Mouse (Mus musculus) 416B (cell line): ENCODE results near the gene Adam1a.

Source experiments
- DNase-seq: peaks from one replicate; pipeline ENCODE4 v3.0.0; 2011; ENCODE audit warnings: low read depth

Adam1a gene

GRCm38 (mm10) chr5:121544910-121545792 lies at the start of gene Adam1a, which contains the start of gene Gm42878:
TSS of gene Adam1a (minus strand) at chr5:121545482.
TSS of gene Gm42878 (minus strand) at chr5:121545482.
- DNase-seq = peak; percentile 17

- DNase-seq = peak; percentile 23
Measured at GRCm38 (mm10) chr5:121594714-121595313, 49.5 kb upstream of the Adam1a start.

GRCm38 (mm10) chr5:121593451-121594401 lies 48.4 kb upstream of the Adam1a start, which contains the start of gene Aldh2:
TSS of gene Aldh2 (minus strand) at chr5:121593824.
- DNase-seq = peak; percentile 93

GRCm38 (mm10) chr5:121592816-121593407 lies 47.6 kb upstream of the Adam1a start:
- DNase-seq = no peak

- peak; percentile 44 for DNase-seq
Measured at GRCm38 (mm10) chr5:121592064-121592815, 47.0 kb upstream of the Adam1a start.

GRCm38 (mm10) chr5:121591417-121592063 lies 46.3 kb upstream of the Adam1a start:
- DNase-seq = no peak

GRCm38 (mm10) chr5:121589928-121590327 lies 44.6 kb upstream of the Adam1a start:
- no peak for DNase-seq

GRCm38 (mm10) chr5:121586400-121587039 lies 41.2 kb upstream of the Adam1a start:
- peak; percentile 84 for DNase-seq

- DNase-seq = no peak
Measured at GRCm38 (mm10) chr5:121585699-121586098, 40.4 kb upstream of the Adam1a start.

GRCm38 (mm10) chr5:121585005-121585404 lies 39.7 kb upstream of the Adam1a start:
- DNase-seq = peak; percentile 33

GRCm38 (mm10) chr5:121583765-121584501 lies 38.7 kb upstream of the Adam1a start:
- peak; percentile 99 for DNase-seq

- DNase-seq = no peak
Measured at GRCm38 (mm10) chr5:121581945-121582344, 36.7 kb upstream of the Adam1a start.

GRCm38 (mm10) chr5:121576927-121577488 lies 31.7 kb upstream of the Adam1a start:
- DNase-seq = no peak

- no peak for DNase-seq
Measured at GRCm38 (mm10) chr5:121575867-121576266, 30.6 kb upstream of the Adam1a start.

GRCm38 (mm10) chr5:121574145-121574544 lies 28.9 kb upstream of the Adam1a start:
- DNase-seq = no peak

GRCm38 (mm10) chr5:121570787-121571186 lies 25.5 kb upstream of the Adam1a start:
- no peak for DNase-seq

- DNase-seq = no peak
Measured at GRCm38 (mm10) chr5:121569881-121570420, 24.7 kb upstream of the Adam1a start.

GRCm38 (mm10) chr5:121566035-121566681 lies 20.9 kb upstream of the Adam1a start:
- DNase-seq = no peak
